Mouse (Mus musculus) frontal cortex, adult 2 months (tissue): ENCODE results near the gene Nrf1. TPM values are rescaled to one million over a fixed set of nuclear protein-coding genes. Genes with fewer than 3 reads are reported as not detected.
A peak's percentile ranks its signal among the peaks of the same experiment; 100 is the strongest.

ENCODE experiments used
- DNase-seq, 2 experiments: peaks; one replicate each; pipeline ENCODE4 v3.0.0; 2022; ENCODE audit warnings: low spot score in 1 of 2; ENCODE audit errors: extremely low spot score in 1 of 2
- polyA plus RNA-seq: library from polyadenylated mRNA; depleted of rRNA; stranded (reverse); fragments of >200 nt; gene quantifications from 2 replicates; pipeline ENCODE4 v1.2.3, GENCODE M21; 2012; rRNA removed

The Nrf1 gene
- 24.5 and 26.2 TPM in 2 replicates for polyA plus RNA-seq

GRCm38 (mm10) chr6:30047271-30048162 is at the start of gene Nrf1:
TSS of gene Nrf1 (plus strand) at chr6:30047988.
- peak; percentile 66 to 92 for DNase-seq

- DNase-seq, result no peak
Observed at GRCm38 (mm10) chr6:29998140-29998539, 49.6 kb upstream of the Nrf1 start.

GRCm38 (mm10) chr6:29998771-29999170 is 49.0 kb upstream of the Nrf1 start:
- DNase-seq, result no peak

- peak; percentile 11 to 36 for DNase-seq
Observed at GRCm38 (mm10) chr6:30002628-30003027, 45.2 kb upstream of the Nrf1 start.

- no peak for DNase-seq
Observed at GRCm38 (mm10) chr6:30005851-30006250, 41.9 kb upstream of the Nrf1 start.

- DNase-seq, result no peak
Observed at GRCm38 (mm10) chr6:30009204-30009603, 38.6 kb upstream of the Nrf1 start.

GRCm38 (mm10) chr6:30013520-30013919 is 34.3 kb upstream of the Nrf1 start:
- no peak for DNase-seq

GRCm38 (mm10) chr6:30014187-30014864 is 33.5 kb upstream of the Nrf1 start:
- no peak for DNase-seq

- DNase-seq, result no peak
Observed at GRCm38 (mm10) chr6:30021241-30021640, 26.5 kb upstream of the Nrf1 start.

GRCm38 (mm10) chr6:30021656-30022055 is 26.1 kb upstream of the Nrf1 start:
- DNase-seq, result no peak

DNA sequence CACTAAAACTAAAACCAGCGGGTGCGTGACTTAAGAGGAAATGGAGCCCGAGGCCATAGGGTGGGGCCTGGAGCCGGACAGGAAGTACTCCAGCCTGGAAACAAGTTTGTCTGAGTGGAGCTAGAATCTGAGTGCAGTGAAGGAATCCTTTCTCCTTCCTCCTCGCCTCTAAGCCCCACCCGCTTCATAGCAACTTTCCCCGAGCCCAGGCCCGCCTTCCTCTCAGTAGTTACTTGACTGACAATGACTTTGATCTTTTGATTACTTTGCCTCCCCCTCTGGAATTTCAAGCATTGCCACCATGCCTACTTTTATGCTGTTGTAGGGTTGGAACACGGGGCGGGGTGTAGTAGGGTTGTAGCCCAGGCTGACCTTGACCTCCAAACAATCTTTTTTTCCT is 21.0 kb upstream of the Nrf1 start:
- DNase-seq, result no peak

GRCm38 (mm10) chr6:30028358-30028757 is 19.4 kb upstream of the Nrf1 start:
- peak in 1 of 2 experiments; percentile 39 for DNase-seq

GRCm38 (mm10) chr6:30035112-30035511 is 12.7 kb upstream of the Nrf1 start:
- no peak for DNase-seq

- DNase-seq, result no peak
Observed at GRCm38 (mm10) chr6:30041498-30041897, 6.3 kb upstream of the Nrf1 start.

DNA sequence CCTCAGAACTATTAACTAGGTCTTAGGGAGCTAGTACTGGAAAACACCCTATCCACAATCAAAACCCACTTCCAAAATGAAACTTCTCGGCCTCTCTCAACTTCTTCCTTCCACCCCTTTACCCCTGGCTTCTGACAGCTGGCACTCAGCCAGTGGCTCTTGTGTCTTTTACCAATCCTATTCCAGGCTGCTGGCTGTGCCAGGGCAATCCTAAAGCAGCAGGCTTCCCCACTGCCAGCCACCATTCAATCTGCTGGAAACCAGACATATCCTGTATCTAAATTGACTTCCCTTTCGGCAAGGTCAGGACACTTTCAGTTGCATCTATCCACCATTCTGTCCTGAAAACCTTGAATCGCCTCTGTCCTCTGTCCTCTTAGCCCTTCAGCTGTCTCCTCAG is 5.3 kb upstream of the Nrf1 start:
- DNase-seq, result no peak

GRCm38 (mm10) chr6:30048163-30048500 is 344 bp downstream of the Nrf1 start:
- no peak for DNase-seq

- DNase-seq, result peak in 1 of 2 experiments; percentile 62
Observed at GRCm38 (mm10) chr6:30048501-30049353, 939 bp downstream of the Nrf1 start.

- no peak for DNase-seq
Observed at GRCm38 (mm10) chr6:30053116-30053515, 5.3 kb downstream of the Nrf1 start.

DNA sequence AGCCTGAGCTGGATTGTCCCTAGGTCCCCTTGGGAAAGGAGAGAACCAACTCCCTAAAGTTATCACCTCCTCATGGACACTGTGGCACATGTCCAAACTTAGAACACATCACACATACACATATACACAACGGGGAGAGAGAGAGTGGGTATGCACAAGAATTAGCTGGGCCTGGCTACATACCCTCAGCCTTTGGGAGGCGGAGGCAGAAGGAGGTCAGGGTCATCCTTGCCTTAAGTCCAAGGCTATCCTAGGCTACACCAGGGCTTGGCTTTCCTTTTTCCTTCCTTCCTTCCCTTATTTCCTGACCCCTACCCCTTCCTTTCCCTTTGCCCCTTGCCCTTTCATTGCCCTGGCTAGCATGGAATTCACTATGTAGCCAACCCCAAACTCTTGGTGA is 14.8 kb downstream of the Nrf1 start:
- no peak for DNase-seq

DNA sequence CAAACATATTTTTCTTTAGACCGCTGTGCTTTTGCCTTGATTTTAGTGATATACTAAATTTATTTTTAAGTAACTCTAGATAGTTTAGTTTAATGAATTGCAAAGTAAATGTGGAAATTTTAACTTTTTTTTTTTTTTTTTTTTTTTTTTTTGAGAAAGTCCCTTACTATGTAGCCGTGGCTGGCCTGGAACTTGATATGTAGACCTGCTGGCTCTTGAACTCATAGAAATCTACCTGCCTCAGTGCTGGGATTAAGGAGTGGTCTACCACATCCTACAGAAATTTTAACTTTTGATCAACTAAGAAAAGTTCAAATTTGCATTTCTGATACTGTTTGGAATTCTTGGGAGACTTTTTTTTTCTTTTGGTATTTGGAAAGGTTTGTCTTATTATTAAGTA is 17.6 kb downstream of the Nrf1 start:
- no peak for DNase-seq

- no peak for DNase-seq
Observed at GRCm38 (mm10) chr6:30066746-30067145, 19.0 kb downstream of the Nrf1 start.
